Mouse (Mus musculus) lung, embryonic 15.5 days (tissue): ENCODE measurements around the gene Olfr628. TPM values are rescaled to one million over a fixed set of nuclear protein-coding genes. Genes with fewer than 3 reads are reported as not detected.

ENCODE experiments used
- polyA plus RNA-seq: library from polyadenylated mRNA; unstranded; fragments of >200 nt; fragmentation: Nextera tagmentation; extraction: Ambion mirVana; gene quantifications from 2 replicates; pipeline ENCODE4 v1.2.1, GENCODE M21; 2015

Olfr628 gene
- polyA plus RNA-seq, 1 experiment from 2014 or later: not detected

Other genes starting within 250 kb of the Olfr628 start
- not detected in 2 replicates for gene Olfr609, start 232.3 kb upstream of the Olfr628 start, polyA plus RNA-seq
- gene Olfr610, start 218.3 kb upstream of the Olfr628 start, polyA plus RNA-seq: not detected in 2 replicates
- not detected in 2 replicates for gene Olfr611, start 209.5 kb upstream of the Olfr628 start, polyA plus RNA-seq
- gene Olfr612, start 187.7 kb upstream of the Olfr628 start, polyA plus RNA-seq: not detected in 2 replicates
- gene Olfr613, start 182.3 kb upstream of the Olfr628 start, polyA plus RNA-seq: not detected in 2 replicates
- gene Olfr615, start 174.3 kb upstream of the Olfr628 start, polyA plus RNA-seq: not detected in 2 replicates
- not detected in 2 replicates for gene Olfr616, start 161.2 kb upstream of the Olfr628 start, polyA plus RNA-seq
- not detected in 2 replicates for gene Olfr617, start 157.3 kb upstream of the Olfr628 start, polyA plus RNA-seq
- not detected in 2 replicates for gene Olfr618, start 140.3 kb upstream of the Olfr628 start, polyA plus RNA-seq
- not detected in 2 replicates for gene Olfr619, start 129.8 kb upstream of the Olfr628 start, polyA plus RNA-seq
- not detected in 2 replicates for gene Olfr620, start 117.8 kb upstream of the Olfr628 start, polyA plus RNA-seq
- gene Olfr622, start 87.7 kb upstream of the Olfr628 start, polyA plus RNA-seq: not detected in 2 replicates
- not detected in 2 replicates for gene Olfr623, start 66.7 kb upstream of the Olfr628 start, polyA plus RNA-seq
- gene Olfr624, start 59.2 kb upstream of the Olfr628 start, polyA plus RNA-seq: 0.04 TPM in 1 of 2 replicates, not detected in the other
- not detected in 2 replicates for gene Olfr625-ps1, start 47.7 kb upstream of the Olfr628 start, polyA plus RNA-seq
- not detected in 2 replicates for gene Olfr243, start 15.7 kb upstream of the Olfr628 start, polyA plus RNA-seq
- gene Olfr629, start 14.6 kb downstream of the Olfr628 start, polyA plus RNA-seq: not detected in 2 replicates
- not detected in 2 replicates for gene Olfr630, start 27.0 kb downstream of the Olfr628 start, polyA plus RNA-seq
- gene Olfr69, start 41.2 kb downstream of the Olfr628 start, polyA plus RNA-seq: not detected in 2 replicates
- gene Olfr68, start 49.3 kb downstream of the Olfr628 start, polyA plus RNA-seq: not detected in 2 replicates
- not detected in 2 replicates for gene Olfr67, start 61.4 kb downstream of the Olfr628 start, polyA plus RNA-seq
- 4,716 and 5,311 TPM in 2 replicates for gene Hbb-bt, start 83.6 kb downstream of the Olfr628 start, polyA plus RNA-seq
- 14,530 and 15,290 TPM in 2 replicates for gene Hbb-bs, start 97.7 kb downstream of the Olfr628 start, polyA plus RNA-seq
- gene Hbb-bh2, start 110.1 kb downstream of the Olfr628 start, polyA plus RNA-seq: not detected in 2 replicates
- gene Hbb-bh1, start 112.8 kb downstream of the Olfr628 start, polyA plus RNA-seq: 8.2 and 12.5 TPM in 2 replicates
- 807 and 1,263 TPM in 2 replicates for gene Hbb-y, start 122.8 kb downstream of the Olfr628 start, polyA plus RNA-seq
- gene Olfr66, start 155.9 kb downstream of the Olfr628 start, polyA plus RNA-seq: not detected in 2 replicates
- not detected in 2 replicates for gene Olfr64, start 164.1 kb downstream of the Olfr628 start, polyA plus RNA-seq
- not detected in 2 replicates for gene Olfr65, start 173.1 kb downstream of the Olfr628 start, polyA plus RNA-seq
- gene Olfr631, start 198.5 kb downstream of the Olfr628 start, polyA plus RNA-seq: not detected in 2 replicates
- gene Olfr632, start 204.0 kb downstream of the Olfr628 start, polyA plus RNA-seq: not detected in 2 replicates
- gene Olfr633, start 214.1 kb downstream of the Olfr628 start, polyA plus RNA-seq: not detected in 2 replicates
- not detected in 2 replicates for gene Olfr635, start 240.8 kb downstream of the Olfr628 start, polyA plus RNA-seq